Mouse (Mus musculus) thymus, postnatal 36 days (tissue): ENCODE measurements around the gene Rtp1.
A peak's percentile ranks its signal among the peaks of the same experiment; 100 is the strongest.

ENCODE experiments used
- DNase-seq, 2 experiments: peaks; one replicate each; pipeline ENCODE4 v3.0.0; 2022; ENCODE audit warnings: mixed read lengths in 2 of 2

The Rtp1 gene

GRCm38 (mm10) chr16:23428647-23429319 lies at the start of gene Rtp1:
Rtp1 (plus strand) TSS chr16:23429133.
- no peak for DNase-seq

GRCm38 (mm10) chr16:23379536-23380230 lies 49.2 kb upstream of the Rtp1 start:
- no peak for DNase-seq

- no peak for DNase-seq
These were observed 44.6 kb upstream of the Rtp1 start for GRCm38 (mm10) chr16:23384304-23384703.

GRCm38 (mm10) chr16:23397931-23398330 lies 31.0 kb upstream of the Rtp1 start:
- no peak for DNase-seq

GRCm38 (mm10) chr16:23401463-23401862 lies 27.5 kb upstream of the Rtp1 start:
- no peak for DNase-seq

GRCm38 (mm10) chr16:23401959-23402358 lies 27.0 kb upstream of the Rtp1 start:
- DNase-seq = no peak

- DNase-seq = peak; percentile 75 to 81
These were observed 25.8 kb upstream of the Rtp1 start for GRCm38 (mm10) chr16:23403008-23403755.

- DNase-seq = no peak
These were observed 16.0 kb upstream of the Rtp1 start for GRCm38 (mm10) chr16:23412930-23413329.

- DNase-seq = no peak
These were observed 12.7 kb upstream of the Rtp1 start for GRCm38 (mm10) chr16:23416261-23416656.

GRCm38 (mm10) chr16:23416657-23417293 lies 12.2 kb upstream of the Rtp1 start:
- DNase-seq = no peak

GRCm38 (mm10) chr16:23417456-23418240 lies 11.3 kb upstream of the Rtp1 start:
- DNase-seq = no peak

- no peak for DNase-seq
These were observed 9.3 kb upstream of the Rtp1 start for GRCm38 (mm10) chr16:23419565-23420085.

- no peak for DNase-seq
These were observed 5.1 kb upstream of the Rtp1 start for GRCm38 (mm10) chr16:23423825-23424224.

GRCm38 (mm10) chr16:23427701-23428100 lies 1.2 kb upstream of the Rtp1 start:
- no peak for DNase-seq

GRCm38 (mm10) chr16:23429991-23430390 lies 1.1 kb downstream of the Rtp1 start:
- no peak for DNase-seq

GRCm38 (mm10) chr16:23437404-23438166 lies 8.7 kb downstream of the Rtp1 start:
- DNase-seq = peak; percentile 20 to 21

GRCm38 (mm10) chr16:23444231-23444630 lies 15.3 kb downstream of the Rtp1 start:
- no peak for DNase-seq

- DNase-seq = no peak
These were observed 21.0 kb downstream of the Rtp1 start for GRCm38 (mm10) chr16:23449946-23450345.

GRCm38 (mm10) chr16:23450816-23451215 lies 21.9 kb downstream of the Rtp1 start:
- DNase-seq = no peak

GRCm38 (mm10) chr16:23452476-23452875 lies 23.5 kb downstream of the Rtp1 start:
- DNase-seq = peak; percentile 32 to 43

GRCm38 (mm10) chr16:23454376-23454775 lies 25.4 kb downstream of the Rtp1 start:
- DNase-seq = no peak
